Mouse (Mus musculus): Measurements from ENCODE around the gene Rptor. TPM values are rescaled to one million over a fixed set of nuclear protein-coding genes. Genes with fewer than 3 reads are reported as not detected.

Gene Rptor
- total and polyA plus RNA-seq, 2 experiments from 2014 or later = 8.5 to 64.8 TPM

GRCm38 (mm10) chr11:119710822-119711221 is 108.1 kb downstream of the Rptor start:
- no peaks in the 10 kb centered on the region for H3K36me3 ChIP-seq (ENCODE audit: insufficient read depth, low read length)
- H3K4me2 ChIP-seq (ENCODE audit: low read depth, low read length, poor library complexity, severe bottlenecking) = no peak overlapping the region
- H3K4me1 ChIP-seq (ENCODE audit: insufficient read depth, low read length) = peaks cover 7% of the 10 kb centered on the region
- H3K9ac ChIP-seq (replicated peaks; ENCODE audit: low read length, poor library complexity, severe bottlenecking) = no peak overlapping the region
- 92% methylated on average over 5 of the region's 5 CpGs for WGBS
- no peaks in the 10 kb centered on the region for H3K9me3 ChIP-seq (ENCODE audit: low read length)
- no peak for DNase-seq (ENCODE audit: low spot score)
- no peak overlapping the region for H3K27ac ChIP-seq (ENCODE audit: low read depth, low read length)
- TF ChIP-seq CTCF (IDR thresholded peaks at IDR 0.05) = no peak
- no peaks in the 10 kb centered on the region for H3K27me3 ChIP-seq (ENCODE audit: insufficient read depth, low read length)
- no peak for ATAC-seq (ENCODE audit: low FRiP score)
- H3K4me3 ChIP-seq (ENCODE audit: low read depth, low read length) = no peak overlapping the region

GRCm38 (mm10) chr11:119715437-119715836 is 112.7 kb downstream of the Rptor start:
- Histone ChIP-seq H3K4me1 (ENCODE audit: insufficient read depth, low read length) (no peaks in the 10 kb centered on the region), H3K4me2 (ENCODE audit: low read depth, low read length, poor library complexity, severe bottlenecking) (no peak overlapping the region), H3K27me3 (ENCODE audit: insufficient read depth, low read length) (no peaks in the 10 kb centered on the region), H3K4me3 (ENCODE audit: low read depth, low read length) (no peak overlapping the region), H3K9me3 (ENCODE audit: low read length) (no peaks in the 10 kb centered on the region), H3K27ac (ENCODE audit: low read depth, low read length) (no peak overlapping the region), H3K36me3 (ENCODE audit: insufficient read depth, low read length) (no peaks in the 10 kb centered on the region), H3K9ac (replicated peaks; ENCODE audit: low read length, poor library complexity, severe bottlenecking) (no peak overlapping the region)
- ATAC-seq (ENCODE audit: low FRiP score) = no peak
- DNase-seq (ENCODE audit: low spot score) = no peak
- 42% methylated on average over 5 of the region's 5 CpGs for WGBS
- no peak for TF ChIP-seq CTCF (IDR thresholded peaks at IDR 0.05)

GRCm38 (mm10) chr11:119715841-119716596 is 113.3 kb downstream of the Rptor start:
- Histone ChIP-seq H3K27me3 (ENCODE audit: insufficient read depth, low read length) (no peaks in the 10 kb centered on the region), H3K36me3 (ENCODE audit: insufficient read depth, low read length) (no peaks in the 10 kb centered on the region), H3K27ac (ENCODE audit: low read depth, low read length) (no peak overlapping the region), H3K4me2 (ENCODE audit: low read depth, low read length, poor library complexity, severe bottlenecking) (no peak overlapping the region), H3K9me3 (ENCODE audit: low read length) (no peaks in the 10 kb centered on the region), H3K4me1 (ENCODE audit: insufficient read depth, low read length) (no peaks in the 10 kb centered on the region), H3K9ac (replicated peaks; ENCODE audit: low read length, poor library complexity, severe bottlenecking) (no peak overlapping the region), H3K4me3 (ENCODE audit: low read depth, low read length) (no peak overlapping the region)
- ATAC-seq (ENCODE audit: low FRiP score) (no peak), DNase-seq (ENCODE audit: low spot score) (no peak)
- TF ChIP-seq CTCF (IDR thresholded peaks at IDR 0.05) = no peak
- WGBS = 88% methylated on average over 5 of the region's 5 CpGs

GRCm38 (mm10) chr11:119718115-119718514 is 115.4 kb downstream of the Rptor start:
- Histone ChIP-seq H3K4me3 (ENCODE audit: low read depth, low read length) (no peak overlapping the region), H3K27me3 (ENCODE audit: insufficient read depth, low read length) (no peaks in the 10 kb centered on the region), H3K4me2 (ENCODE audit: low read depth, low read length, poor library complexity, severe bottlenecking) (no peak overlapping the region), H3K9me3 (ENCODE audit: low read length) (no peaks in the 10 kb centered on the region), H3K27ac (ENCODE audit: low read depth, low read length) (no peak overlapping the region), H3K9ac (replicated peaks; ENCODE audit: low read length, poor library complexity, severe bottlenecking) (no peak overlapping the region), H3K36me3 (ENCODE audit: insufficient read depth, low read length) (no peaks in the 10 kb centered on the region), H3K4me1 (ENCODE audit: insufficient read depth, low read length) (no peaks in the 10 kb centered on the region)
- WGBS = 98% methylated on average over 3 of the region's 3 CpGs
- ATAC-seq (ENCODE audit: low FRiP score) (no peak), DNase-seq (ENCODE audit: low spot score) (no peak)
- TF ChIP-seq CTCF (IDR thresholded peaks at IDR 0.05) = no peak

GRCm38 (mm10) chr11:119720101-119721048 is 117.7 kb downstream of the Rptor start:
- no peak overlapping the region for H3K9ac ChIP-seq (replicated peaks; ENCODE audit: low read length, poor library complexity, severe bottlenecking)
- H3K27me3 ChIP-seq (ENCODE audit: insufficient read depth, low read length) = no peaks in the 10 kb centered on the region
- TF ChIP-seq CTCF (IDR thresholded peaks at IDR 0.05) = no peak
- peak overlapping the region; percentile 6; the same call in 1 of the 2 replicates for H3K27ac ChIP-seq (ENCODE audit: low read depth, low read length)
- no peaks in the 10 kb centered on the region for H3K9me3 ChIP-seq (ENCODE audit: low read length)
- WGBS = 78% methylated on average over 9 of the region's 9 CpGs
- H3K4me1 ChIP-seq (ENCODE audit: insufficient read depth, low read length) = no peaks in the 10 kb centered on the region
- ATAC-seq (ENCODE audit: low FRiP score) = no peak
- H3K36me3 ChIP-seq (ENCODE audit: insufficient read depth, low read length) = no peaks in the 10 kb centered on the region
- no peak for DNase-seq (ENCODE audit: low spot score)
- H3K4me3 ChIP-seq (ENCODE audit: low read depth, low read length) = no peak overlapping the region
- H3K4me2 ChIP-seq (ENCODE audit: low read depth, low read length, poor library complexity, severe bottlenecking) = no peak overlapping the region

- no peak for ATAC-seq (ENCODE audit: low FRiP score)
- no peak for TF ChIP-seq CTCF (IDR thresholded peaks at IDR 0.05)
- DNase-seq (ENCODE audit: low spot score) = no peak
- H3K4me3 ChIP-seq (ENCODE audit: low read depth, low read length) = no peak overlapping the region
- WGBS = 91% methylated on average over 9 of the region's 9 CpGs
- no peaks in the 10 kb centered on the region for H3K9me3 ChIP-seq (ENCODE audit: low read length)
- H3K27me3 ChIP-seq (ENCODE audit: insufficient read depth, low read length) = no peaks in the 10 kb centered on the region
- H3K4me2 ChIP-seq (ENCODE audit: low read depth, low read length, poor library complexity, severe bottlenecking) = no peak overlapping the region
- H3K9ac ChIP-seq (replicated peaks; ENCODE audit: low read length, poor library complexity, severe bottlenecking) = no peak overlapping the region
- H3K36me3 ChIP-seq (ENCODE audit: insufficient read depth, low read length) = peaks cover 4% of the 10 kb centered on the region; the same call in 1 of the 2 replicates
- H3K27ac ChIP-seq (ENCODE audit: low read depth, low read length) = no peak overlapping the region
- no peaks in the 10 kb centered on the region for H3K4me1 ChIP-seq (ENCODE audit: insufficient read depth, low read length)
Measured at GRCm38 (mm10) chr11:119724709-119725108, 122.0 kb downstream of the Rptor start.

Data from midbrain, postnatal 0 days (tissue).